Mouse (Mus musculus): ENCODE results near the gene Qrich2.
"Not testable (repeated sequence)": the region's sequence is repeated elsewhere in the genome, so short reads cannot be mapped to it uniquely, and the experiment has no call there.

Gene Qrich2

DNA sequence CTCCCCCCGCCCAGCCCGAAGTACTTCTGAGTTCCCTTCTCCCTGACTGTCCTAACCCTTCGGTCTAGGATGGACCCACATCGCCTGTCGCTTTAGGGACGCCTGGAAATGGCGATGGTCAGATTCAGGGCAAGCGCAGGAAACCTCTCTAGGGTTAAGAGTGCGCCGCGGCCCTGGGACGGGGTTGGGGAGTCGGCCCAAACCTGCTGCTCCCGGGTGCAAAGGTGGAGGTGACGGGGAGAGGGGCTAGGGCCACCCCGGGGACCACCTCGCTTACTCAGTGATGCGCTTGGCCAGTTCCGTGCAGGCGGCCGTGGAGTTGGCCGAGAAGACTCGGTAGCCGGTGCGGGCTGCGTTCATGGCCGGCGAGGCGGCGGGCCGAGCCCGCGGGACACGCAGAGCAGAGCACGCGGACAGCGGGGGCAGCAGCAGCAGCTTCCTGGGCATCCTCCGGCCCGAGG, 23.8 kb upstream of the Qrich2 start:
- DNase-seq (ENCODE audit: low spot score in 2 of 2): peak in 1 of 2 experiments; percentile 24

GRCm38 (mm10) chr11:116488693-116489375, 22.8 kb upstream of the Qrich2 start:
- DNase-seq (ENCODE audit: low spot score in 2 of 2): no peak

GRCm38 (mm10) chr11:116488207-116488606, 22.2 kb upstream of the Qrich2 start:
- no peak for DNase-seq (ENCODE audit: low spot score in 2 of 2)

- DNase-seq (ENCODE audit: low spot score in 2 of 2): no peak
Measured at GRCm38 (mm10) chr11:116484261-116484660, 18.2 kb upstream of the Qrich2 start.

DNA sequence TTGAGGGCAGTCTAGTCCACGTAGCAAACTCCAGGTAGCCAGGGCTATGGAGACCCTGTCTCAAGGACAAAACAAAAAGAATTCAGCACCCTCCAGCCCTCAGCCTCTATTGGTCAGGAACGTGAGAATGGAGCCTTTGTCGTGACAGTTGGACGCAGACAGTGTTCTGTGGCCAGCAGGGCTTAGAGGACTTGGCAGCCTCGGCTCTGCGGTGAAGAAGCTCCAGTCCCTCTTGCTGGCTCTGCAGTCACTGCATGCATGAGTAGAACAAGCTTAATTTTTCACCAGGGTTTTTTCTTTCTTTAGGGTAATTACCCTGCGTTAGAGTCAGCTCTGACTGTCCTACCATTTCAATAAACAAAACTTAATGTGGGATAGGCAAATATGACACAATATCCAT, 15.7 kb upstream of the Qrich2 start:
- DNase-seq (ENCODE audit: low spot score in 2 of 2): no peak

DNA sequence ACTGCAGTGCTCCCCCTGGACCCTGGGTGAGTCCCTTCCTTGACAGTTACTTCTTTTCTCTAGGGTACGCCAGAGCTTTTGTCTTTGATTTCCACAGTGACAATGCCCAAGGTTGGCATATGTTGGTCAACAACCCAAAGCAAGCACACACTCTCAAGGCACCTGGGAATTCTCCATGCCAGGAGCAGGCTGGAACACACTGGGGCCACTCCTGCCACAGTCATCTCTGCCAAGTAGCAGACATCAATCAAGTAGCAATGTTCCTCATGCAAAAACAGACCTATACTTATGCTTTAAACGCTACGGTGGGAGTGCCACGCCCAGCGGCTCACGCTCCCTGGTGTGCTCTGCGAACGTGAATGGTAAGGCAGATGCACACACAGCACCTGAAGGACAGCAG, 14.9 kb upstream of the Qrich2 start:
- DNase-seq (ENCODE audit: low spot score in 2 of 2): no peak

GRCm38 (mm10) chr11:116479832-116480231, 13.8 kb upstream of the Qrich2 start:
- no peak for DNase-seq (ENCODE audit: low spot score in 2 of 2)

- no peak for DNase-seq (ENCODE audit: low spot score in 2 of 2)
Measured at GRCm38 (mm10) chr11:116478978-116479377, 12.9 kb upstream of the Qrich2 start.

DNA sequence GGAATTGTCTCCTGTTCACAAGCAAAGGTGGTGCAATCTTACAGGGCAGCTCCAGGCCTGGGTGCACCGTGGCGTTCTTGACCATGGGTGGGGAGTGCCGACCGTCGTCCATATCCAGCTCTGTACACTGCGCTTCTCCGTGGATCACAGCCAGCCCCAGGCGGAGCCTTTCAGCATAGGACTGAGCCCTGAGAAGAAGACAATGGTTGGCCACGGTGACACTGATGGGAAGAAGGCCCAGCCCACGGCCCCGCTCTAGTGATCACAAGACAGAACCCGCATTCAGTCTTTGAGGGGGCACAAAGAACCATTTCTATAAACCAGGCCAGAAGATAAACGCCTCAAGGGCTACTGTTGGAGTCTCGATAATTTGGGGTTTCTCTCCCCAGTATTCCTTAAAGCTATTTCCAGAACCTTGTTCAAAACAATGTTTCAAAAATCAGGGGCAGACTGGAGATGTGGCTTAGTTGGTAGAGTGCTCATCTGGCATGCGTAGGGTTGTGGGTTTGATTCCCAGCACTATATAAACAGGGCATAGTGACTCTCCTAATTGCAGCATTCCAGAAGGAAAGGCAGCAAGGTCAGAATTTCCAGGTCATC, 11.2 kb upstream of the Qrich2 start:
- no peak for DNase-seq (ENCODE audit: low spot score in 2 of 2)

DNA sequence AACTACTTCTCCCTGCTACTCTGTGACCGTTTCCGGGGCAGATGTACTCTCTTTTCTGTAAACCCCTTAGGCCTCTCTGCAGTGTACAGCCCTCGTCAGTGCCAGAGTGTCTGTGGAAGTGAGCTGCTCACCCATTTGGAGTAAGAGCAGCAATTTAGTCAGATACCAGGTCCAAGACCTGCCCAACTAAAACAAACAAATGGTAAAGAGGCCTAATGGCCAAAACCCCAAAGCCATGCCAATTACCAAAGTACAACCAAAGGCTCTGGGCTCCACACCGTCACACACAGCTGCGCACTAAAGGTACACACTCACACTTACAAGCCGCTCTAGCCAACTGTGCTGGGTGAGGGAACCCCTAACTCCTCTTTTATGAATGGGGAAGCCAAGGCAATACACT, 10.7 kb upstream of the Qrich2 start:
- no peak for DNase-seq (ENCODE audit: low spot score in 2 of 2)

- DNase-seq (ENCODE audit: low spot score in 2 of 2): no peak
Measured at GRCm38 (mm10) chr11:116476041-116476440, 10.0 kb upstream of the Qrich2 start.

DNA sequence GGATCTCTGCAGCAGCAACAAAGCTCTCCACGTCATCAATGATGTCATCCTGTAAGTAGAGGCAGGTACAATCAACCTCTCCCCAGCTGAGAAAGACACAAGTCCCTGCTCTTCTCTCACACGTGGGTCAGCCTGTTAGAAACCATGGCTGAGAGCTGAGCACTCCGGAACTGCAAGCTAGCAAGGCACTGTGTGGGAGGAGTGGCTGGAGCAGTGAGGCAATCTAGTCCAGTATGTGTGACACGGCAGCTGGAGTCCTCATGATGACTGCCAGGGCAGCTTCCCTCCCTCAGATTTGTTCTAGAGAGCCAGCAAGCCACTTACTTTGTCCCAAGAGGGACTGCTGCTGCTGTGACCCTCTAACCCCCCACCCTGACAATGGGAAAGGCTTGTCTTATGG, 6.2 kb upstream of the Qrich2 start:
- DNase-seq (ENCODE audit: low spot score in 2 of 2): no peak

GRCm38 (mm10) chr11:116470896-116471295, 4.9 kb upstream of the Qrich2 start:
- DNase-seq (ENCODE audit: low spot score in 2 of 2): no peak

- DNase-seq (ENCODE audit: low spot score in 2 of 2): no peak
Measured at GRCm38 (mm10) chr11:116470249-116470648, 4.2 kb upstream of the Qrich2 start.

DNA sequence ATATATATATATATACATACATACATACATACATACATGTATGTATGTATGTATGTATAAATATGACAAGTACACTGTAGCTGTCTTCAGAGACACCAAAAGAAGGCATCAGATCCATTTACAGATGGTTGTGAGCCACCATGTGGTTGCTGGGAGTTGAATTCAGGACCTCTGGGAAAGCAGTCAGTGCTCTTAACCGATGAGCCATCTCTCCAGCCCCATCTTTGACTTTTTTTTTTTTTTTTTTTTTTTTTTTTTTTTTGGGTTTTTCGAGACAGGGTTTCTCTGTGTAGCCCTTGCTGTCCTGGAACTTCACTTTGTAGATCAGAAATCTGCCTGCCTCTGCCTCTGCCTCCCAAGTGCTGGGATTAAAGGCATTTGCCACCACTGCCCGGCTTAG, 2.3 kb upstream of the Qrich2 start:
- DNase-seq (ENCODE audit: low spot score in 2 of 2): not testable (repeated sequence)

DNA sequence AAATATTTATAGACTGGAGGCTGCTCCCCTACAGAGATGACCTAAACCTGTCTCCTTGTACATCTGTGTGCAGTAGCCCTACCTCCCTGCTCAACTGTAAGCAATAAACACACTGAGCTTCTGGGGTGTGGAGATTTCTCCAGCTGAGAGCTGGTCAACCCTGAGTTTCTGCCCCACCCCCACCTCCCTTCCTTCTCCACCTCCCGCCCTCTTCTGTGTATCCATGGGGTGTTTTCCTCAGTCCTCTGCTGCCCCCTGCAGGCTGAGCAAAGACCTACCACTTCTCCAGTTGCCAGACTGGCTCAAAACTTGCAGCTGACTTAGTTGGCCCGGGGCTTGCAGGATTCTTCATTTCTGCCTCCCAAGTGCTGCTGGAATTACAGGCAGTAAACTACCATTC, 2.2 kb downstream of the Qrich2 start:
- DNase-seq (ENCODE audit: low spot score in 2 of 2): peak; percentile 82 to 88

DNA sequence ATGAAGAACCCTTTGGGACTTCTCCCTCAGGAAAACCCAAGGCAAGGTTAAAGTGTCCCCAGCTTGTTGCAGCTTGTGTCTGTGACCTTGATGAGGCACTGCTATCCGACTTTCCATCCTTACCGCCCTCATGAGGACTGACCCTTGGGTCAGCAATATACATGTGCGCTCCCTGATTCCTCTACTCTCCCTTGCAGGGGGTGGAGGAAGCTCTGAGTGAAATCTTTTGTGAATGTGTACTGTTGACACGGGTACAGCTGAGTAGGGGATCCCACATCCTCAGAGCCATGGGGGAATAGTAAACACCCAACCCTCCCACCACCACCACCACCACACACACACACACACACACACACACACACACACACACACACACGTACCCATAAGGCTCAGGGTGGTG, 2.7 kb downstream of the Qrich2 start:
- no peak for DNase-seq (ENCODE audit: low spot score in 2 of 2)

DNA sequence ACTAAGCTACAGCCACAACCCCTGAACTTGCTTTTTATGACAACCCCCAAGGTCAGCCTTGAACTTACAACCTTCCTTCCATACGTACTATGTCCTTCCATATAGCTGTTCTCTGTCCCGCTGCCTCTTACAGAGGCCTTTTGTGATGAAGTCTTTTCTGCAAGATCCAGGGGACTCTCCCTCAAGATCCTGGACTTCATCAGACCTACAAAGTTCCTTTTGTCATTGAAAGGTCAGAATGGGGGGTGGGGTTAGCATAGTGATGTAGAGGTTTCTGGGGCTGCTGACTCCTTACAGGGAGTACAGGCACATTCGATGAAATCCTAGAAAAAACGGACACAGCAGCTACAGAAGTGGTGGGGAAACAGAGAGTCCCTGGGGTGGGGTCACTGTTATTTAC, 6.3 kb downstream of the Qrich2 start:
- no peak for DNase-seq (ENCODE audit: low spot score in 2 of 2)

GRCm38 (mm10) chr11:116456234-116456633, 9.8 kb downstream of the Qrich2 start:
- DNase-seq (ENCODE audit: low spot score in 2 of 2): no peak

GRCm38 (mm10) chr11:116453889-116454288, 12.2 kb downstream of the Qrich2 start:
- no peak for DNase-seq (ENCODE audit: low spot score in 2 of 2)

DNA sequence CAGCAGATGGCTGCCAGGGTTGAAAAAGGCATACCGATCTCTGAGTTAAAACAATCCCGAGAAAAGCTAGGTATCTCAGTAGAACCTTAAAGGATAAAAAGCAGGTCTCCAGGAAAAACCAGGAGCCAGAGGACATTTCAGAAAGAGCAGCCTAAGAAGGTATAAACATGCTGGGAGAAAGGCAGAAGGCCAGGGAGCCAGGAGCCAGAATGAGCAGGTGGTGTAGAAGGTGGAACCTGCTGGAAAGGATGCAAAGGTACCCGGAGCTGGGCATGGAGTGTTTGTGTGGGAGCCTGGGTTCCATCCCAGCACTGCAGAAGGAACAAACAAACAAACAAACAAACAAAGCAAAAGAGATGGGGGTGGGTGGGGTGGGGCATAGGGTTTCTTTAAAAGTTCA, 16.7 kb downstream of the Qrich2 start:
- no peak for DNase-seq (ENCODE audit: low spot score in 2 of 2)

GRCm38 (mm10) chr11:116447822-116448221, 18.2 kb downstream of the Qrich2 start:
- DNase-seq (ENCODE audit: low spot score in 2 of 2): no peak

- DNase-seq (ENCODE audit: low spot score in 2 of 2): no peak
Measured at GRCm38 (mm10) chr11:116446308-116446887, 19.6 kb downstream of the Qrich2 start.

Data from urinary bladder, postnatal 36 days (tissue).